Mouse (Mus musculus) neural tube, embryonic 12.5 days (tissue): ENCODE results near the gene Mfsd5. TPM values are rescaled to one million over a fixed set of nuclear protein-coding genes. Genes with fewer than 3 reads are reported as not detected.

Experiments
- polyA plus RNA-seq: library from polyadenylated mRNA; unstranded; fragments of >200 nt; fragmentation: Nextera tagmentation; extraction: Ambion mirVana; gene quantifications from 2 replicates; pipeline ENCODE4 v1.2.1, GENCODE M21; 2016

Mfsd5 gene
- polyA plus RNA-seq, 1 experiment from 2014 or later, result 53.2 TPM

Other genes with a start within 250 kb of the Mfsd5 start
- 89.2 and 92.3 TPM in 2 replicates for gene Eif4b, start 205.7 kb upstream of the Mfsd5 start, polyA plus RNA-seq
- 13.0 and 13.5 TPM in 2 replicates for gene Tns2, start 179.0 kb upstream of the Mfsd5 start, polyA plus RNA-seq
- gene Spryd3, start 143.2 kb upstream of the Mfsd5 start, polyA plus RNA-seq, result 29.6 and 33.3 TPM in 2 replicates
- 0.60 and 0.63 TPM in 2 replicates for gene Igfbp6, start 135.1 kb upstream of the Mfsd5 start, polyA plus RNA-seq
- gene Soat2, start 128.9 kb upstream of the Mfsd5 start, polyA plus RNA-seq, result 0.11 TPM in 1 of 2 replicates, not detected in the other
- 98.3 and 105 TPM in 2 replicates for gene Zfp740, start 76.2 kb upstream of the Mfsd5 start, polyA plus RNA-seq
- 46.7 and 48.3 TPM in 2 replicates for gene Csad, start 74.7 kb upstream of the Mfsd5 start, polyA plus RNA-seq
- 0.29 and 0.79 TPM in 2 replicates for gene Itgb7, start 47.5 kb upstream of the Mfsd5 start, polyA plus RNA-seq
- 15.4 and 18.7 TPM in 2 replicates for gene Rarg, start 21.9 kb upstream of the Mfsd5 start, polyA plus RNA-seq
- 0.09 and 0.23 TPM in 2 replicates for gene Gm9918, start 8.9 kb upstream of the Mfsd5 start, polyA plus RNA-seq
- 22.5 and 25.4 TPM in 2 replicates for gene Espl1, start 16.8 kb downstream of the Mfsd5 start, polyA plus RNA-seq
- gene Pfdn5, start 46.7 kb downstream of the Mfsd5 start, polyA plus RNA-seq, result 373 and 404 TPM in 2 replicates
- gene Myg1, start 52.3 kb downstream of the Mfsd5 start, polyA plus RNA-seq, result 90.4 and 94.9 TPM in 2 replicates
- 51.3 and 53.2 TPM in 2 replicates for gene Aaas, start 71.3 kb downstream of the Mfsd5 start, polyA plus RNA-seq
- 0.57 and 0.81 TPM in 2 replicates for gene Sp7, start 87.7 kb downstream of the Mfsd5 start, polyA plus RNA-seq
- gene Sp1, start 126.7 kb downstream of the Mfsd5 start, polyA plus RNA-seq, result 6.9 and 7.7 TPM in 2 replicates
- 0.23 TPM in 2 replicates for gene Amhr2, start 165.9 kb downstream of the Mfsd5 start, polyA plus RNA-seq
- gene Prr13, start 179.6 kb downstream of the Mfsd5 start, polyA plus RNA-seq, result 80.5 and 80.6 TPM in 2 replicates
- 144 and 152 TPM in 2 replicates for gene Pcbp2, start 191.1 kb downstream of the Mfsd5 start, polyA plus RNA-seq
- gene Gm10337, start 224.3 kb downstream of the Mfsd5 start, polyA plus RNA-seq, result not detected in 2 replicates
- 48.8 and 51.9 TPM in 2 replicates for gene Map3k12, start 237.6 kb downstream of the Mfsd5 start, polyA plus RNA-seq
- 97.9 and 105 TPM in 2 replicates for gene Tarbp2, start 238.7 kb downstream of the Mfsd5 start, polyA plus RNA-seq
- gene Npff, start 245.5 kb downstream of the Mfsd5 start, polyA plus RNA-seq, result 4.8 and 5.4 TPM in 2 replicates